Mouse (Mus musculus) cerebellum, adult 2 months (tissue): ENCODE data around the gene Kat2b. TPM values are rescaled to one million over a fixed set of nuclear protein-coding genes. Genes with fewer than 3 reads are reported as not detected.
A peak's percentile ranks its signal among the peaks of the same experiment; 100 is the strongest.
"Not testable (repeated sequence)": the region's sequence is repeated elsewhere in the genome, so short reads cannot be mapped to it uniquely, and the experiment has no call there.

ENCODE experiments used
- DNase-seq, 2 experiments: peaks; one replicate each; pipeline ENCODE4 v3.0.0; 2021
- H3K27ac ChIP-seq: fragments of 200-500 bp; 2 replicates; pipeline ENCODE4 v1.5.1; 2012; ENCODE audit warnings: low read length, control low read depth, inconsistent platforms; ENCODE audit not compliant: insufficient read depth
- H3K27me3 ChIP-seq: fragments of 200-500 bp; 2 replicates; pipeline ENCODE4 v1.6.1; 2012; ENCODE audit warnings: inconsistent platforms, mild to moderate bottlenecking, low read length, moderate library complexity; ENCODE audit not compliant: control insufficient read depth, insufficient read depth
- H3K4me1 ChIP-seq: fragments of 200-500 bp; 2 replicates; pipeline ENCODE4 v1.6.1; 2011; ENCODE audit warnings: low read length; ENCODE audit not compliant: control insufficient read depth, insufficient read depth
- H3K4me3 ChIP-seq: fragments of 200-500 bp; replicated peaks from 2 replicates; pipeline ENCODE3; 2011; ENCODE audit warnings: mild to moderate bottlenecking, low read depth, low read length, control low read depth; ENCODE audit not compliant: insufficient read depth
- CTCF ChIP-seq: fragments of 200-500 bp; IDR thresholded peaks from 2 replicates; pipeline ENCODE4 v1.5.1; 2011; ENCODE audit warnings: low read depth, mild to moderate bottlenecking, control low read depth, low read length, moderate library complexity, borderline replicate concordance; ENCODE audit not compliant: insufficient read depth
- POLR2A ChIP-seq: fragments of 200-500 bp; IDR thresholded peaks from 2 replicates; pipeline ENCODE4 v1.6.1; 2011; ENCODE audit warnings: low read length, control low read depth, borderline replicate concordance; ENCODE audit not compliant: insufficient read depth
- WGBS: fragments of 180-500 bp; shearing (Covaris S2); methylation state at CpG from one replicate; pipeline ENCODE4 v1.1.7; 2018; 5-methylcytosine and 5-hydroxymethylcytosine counted together
- polyA plus RNA-seq: library from polyadenylated mRNA; depleted of rRNA; stranded (reverse); fragments of >200 nt; gene quantifications from 2 replicates; pipeline ENCODE4 v1.2.3, GENCODE M21; 2012; rRNA removed

Gene Kat2b
- polyA plus RNA-seq, 1 experiment: 40.5 TPM

DNA sequence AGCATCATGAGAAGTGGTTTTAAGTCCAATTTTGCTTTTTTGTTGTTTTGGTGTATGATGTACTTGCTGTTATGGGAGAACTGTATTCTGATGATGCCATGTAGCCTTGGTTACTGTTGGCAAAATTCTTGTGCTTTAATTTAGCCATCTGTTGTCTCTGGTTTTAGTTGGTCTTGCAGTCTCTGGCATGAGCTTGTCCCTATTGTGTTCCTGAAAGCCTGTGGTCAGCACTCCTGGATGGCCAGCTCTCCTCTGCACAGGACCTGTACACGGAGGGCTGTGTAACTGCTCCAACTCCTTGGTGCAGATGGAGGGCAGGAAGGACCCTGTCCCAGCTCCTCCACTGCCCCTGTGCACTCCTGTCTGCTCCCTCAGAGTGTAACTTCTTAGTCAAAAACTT lies 151.8 kb downstream of the Kat2b start:
- 22% methylated on average over 1 of the region's 1 CpGs for WGBS
- Histone ChIP-seq H3K27ac (no peak overlapping the region), H3K4me3 (no peak overlapping the region), H3K27me3 (no peaks in the 10 kb centered on the region), H3K4me1 (peaks cover 3% of the 10 kb centered on the region)
- TF ChIP-seq POLR2A (no peak), CTCF (no peak)
- DNase-seq: peak; percentile 34 to 62

DNA sequence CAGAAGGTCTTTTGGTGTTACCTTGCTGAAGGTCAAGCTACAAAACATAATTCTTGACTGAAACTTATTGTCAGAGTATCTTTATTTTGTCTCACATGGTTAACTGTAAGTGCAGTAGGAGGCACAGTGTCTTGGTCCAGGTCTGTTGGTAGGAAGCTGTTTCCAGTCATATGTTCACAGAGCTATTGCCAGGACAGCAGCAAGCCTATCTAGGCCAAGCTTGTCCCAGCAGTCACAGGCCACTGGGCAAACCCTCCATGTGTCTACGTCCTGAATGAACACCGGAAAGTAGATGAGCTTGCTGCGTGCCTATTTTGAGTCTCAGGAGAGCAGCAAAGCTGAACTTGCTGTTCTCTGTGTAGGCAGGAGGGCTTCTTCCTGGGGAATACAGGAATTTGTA lies 152.3 kb downstream of the Kat2b start:
- WGBS: 17% methylated on average over 3 of the region's 3 CpGs
- H3K4me3 ChIP-seq, H3K27ac ChIP-seq, H3K4me1 ChIP-seq, H3K27me3 ChIP-seq: not testable (repeated sequence)
- DNase-seq: peak; percentile 22 to 55

Other genes starting within 250 kb of the Kat2b start
- 0.32 and 0.34 TPM in 2 replicates for gene Efhb, start 103.5 kb upstream of the Kat2b start, polyA plus RNA-seq
- 90.1 and 98.1 TPM in 2 replicates for gene Rab5a, start 87.6 kb upstream of the Kat2b start, polyA plus RNA-seq
- gene Pp2d1, start 27.4 kb upstream of the Kat2b start, polyA plus RNA-seq: not detected in 2 replicates
- gene Sgo1, start 122.5 kb downstream of the Kat2b start, polyA plus RNA-seq: 0.16 and 0.19 TPM in 2 replicates